Mouse (Mus musculus) heart, embryonic 11.5 days (tissue): Measurements from ENCODE around the gene Polr2f. TPM values are rescaled to one million over a fixed set of nuclear protein-coding genes. Genes with fewer than 3 reads are reported as not detected.

Experiments
- ATAC-seq: fragments of 200-750 bp; cut with Nextera tagmentation; replicated peaks from 2 replicates; pipeline ENCODE4 v1.8.0; 2017; ENCODE audit warnings: moderate library complexity; ENCODE audit not compliant: insufficient number of reproducible peaks, low FRiP score, low TSS enrichment
- H3K27ac ChIP-seq: fragments of 300-500 bp; sonication (generic); 2 replicates; pipeline ENCODE4 v1.5.1; 2014; ENCODE audit warnings: mild to moderate bottlenecking, low read depth, low read length
- H3K27me3 ChIP-seq: fragments of 300-500 bp; sonication (generic); 2 replicates; pipeline ENCODE4 v1.6.1; 2014; ENCODE audit warnings: mild to moderate bottlenecking, low read length, mixed read lengths; ENCODE audit not compliant: control insufficient read depth, insufficient read depth
- H3K36me3 ChIP-seq: fragments of 300-500 bp; sonication (generic); 2 replicates; pipeline ENCODE4 v1.6.1; 2014; ENCODE audit warnings: mild to moderate bottlenecking, low read length, moderate library complexity, mixed read lengths; ENCODE audit not compliant: control insufficient read depth, insufficient read depth
- H3K4me1 ChIP-seq: fragments of 300-500 bp; sonication (generic); 2 replicates; pipeline ENCODE4 v1.6.1; 2014; ENCODE audit warnings: low read length; ENCODE audit not compliant: control insufficient read depth, insufficient read depth
- H3K4me2 ChIP-seq: fragments of 300-500 bp; sonication (generic); 2 replicates; pipeline ENCODE4 v1.6.1; 2014; ENCODE audit warnings: mild to moderate bottlenecking, moderate library complexity
- H3K4me3 ChIP-seq: fragments of 300-500 bp; sonication (generic); 2 replicates; pipeline ENCODE4 v1.5.1; 2014; ENCODE audit warnings: low read depth, low read length
- H3K9ac ChIP-seq: fragments of 300-500 bp; sonication (generic); 2 replicates; pipeline ENCODE4 v1.6.1; 2014; ENCODE audit warnings: mild to moderate bottlenecking, low read depth, low read length, moderate library complexity
- H3K9me3 ChIP-seq: fragments of 300-500 bp; sonication (generic); replicated peaks from 2 replicates; pipeline ENCODE4 v1.6.1; 2016; ENCODE audit warnings: low read length; ENCODE audit not compliant: control insufficient read depth
- WGBS: fragments of 180-500 bp; shearing (Covaris S2); extraction: QIAGEN DNeasy Blood & Tissue Kit; methylation state at CpG from one replicate; pipeline ENCODE4 v1.1.7; 2014; ENCODE audit not compliant: insufficient replicate concordance; 5-methylcytosine and 5-hydroxymethylcytosine counted together
- polyA plus RNA-seq: library from polyadenylated mRNA; unstranded; fragments of >200 nt; fragmentation: Nextera tagmentation; extraction: Ambion mirVana; gene quantifications from 2 replicates; pipeline ENCODE4 v1.2.1, GENCODE M21; 2014

The Polr2f gene
- polyA plus RNA-seq, 1 experiment from 2014 or later: 297 TPM

DNA sequence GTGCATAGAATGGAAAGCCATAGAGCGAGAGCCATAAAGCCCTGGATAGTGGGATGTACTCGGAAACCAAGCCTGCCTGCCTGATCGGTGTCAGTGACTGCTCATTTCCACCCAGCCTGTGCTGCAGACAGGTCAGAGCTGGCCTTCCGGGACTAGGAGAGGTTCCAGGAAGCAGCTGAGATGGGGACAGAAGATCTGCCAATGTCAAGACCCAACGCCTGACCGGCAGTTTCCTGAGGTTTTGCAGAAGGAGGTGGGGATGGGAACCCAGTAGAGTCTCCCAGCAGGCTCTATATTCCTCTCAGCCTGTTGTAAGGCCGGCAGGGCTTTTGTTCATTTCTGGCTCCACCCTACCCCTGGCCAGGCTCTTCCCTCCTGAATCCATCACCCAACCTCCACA, 41.9 kb upstream of the Polr2f start:
- Histone ChIP-seq H3K36me3 (peaks cover 5% of the 10 kb centered on the region; the same call in 1 of the 2 replicates), H3K9ac (peak overlapping the region; percentile 58), H3K9me3 (no peaks in the 10 kb centered on the region), H3K4me3 (no peak overlapping the region), H3K27ac (peak overlapping the region; percentile 96), H3K4me2 (peak overlapping the region; percentile 11; the same call in 1 of the 2 replicates), H3K4me1 (peaks cover 60% of the 10 kb centered on the region), H3K27me3 (no peaks in the 10 kb centered on the region)
- ATAC-seq: no peak
- WGBS: 38% methylated on average over 7 of the region's 7 CpGs

DNA sequence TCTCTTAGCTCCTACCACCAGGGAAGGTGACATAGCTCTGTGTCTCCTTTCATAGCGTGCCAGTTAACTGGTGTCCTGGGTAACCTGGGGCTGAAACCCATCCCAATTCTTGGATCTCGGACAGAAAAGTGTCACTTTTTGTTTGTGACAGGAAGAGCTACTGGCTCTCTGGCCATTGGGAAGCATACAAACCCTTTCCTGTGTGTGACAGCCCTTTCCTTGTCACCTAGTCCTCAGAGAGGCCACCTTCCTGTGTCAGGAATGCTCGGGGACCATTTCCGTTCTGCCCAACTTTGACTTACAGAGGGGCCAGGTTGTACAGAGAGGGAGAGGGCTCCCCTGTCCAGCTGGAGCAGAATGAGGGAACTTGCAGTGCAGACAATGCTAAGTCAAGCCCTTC, 41.4 kb upstream of the Polr2f start:
- peak overlapping the region; percentile 96 for H3K27ac ChIP-seq
- no peak overlapping the region for H3K4me3 ChIP-seq
- H3K36me3 ChIP-seq: peaks cover 1% of the 10 kb centered on the region; the same call in 1 of the 2 replicates
- WGBS: 41% methylated on average over 4 of the region's 4 CpGs
- no peaks in the 10 kb centered on the region for H3K27me3 ChIP-seq
- peaks cover 60% of the 10 kb centered on the region for H3K4me1 ChIP-seq
- H3K9me3 ChIP-seq: no peaks in the 10 kb centered on the region
- H3K9ac ChIP-seq: no peak overlapping the region
- no peak for ATAC-seq
- 0 out of 2 replicates have a peak overlapping the region, but pooled peaks have one; percentile 11 for H3K4me2 ChIP-seq

DNA sequence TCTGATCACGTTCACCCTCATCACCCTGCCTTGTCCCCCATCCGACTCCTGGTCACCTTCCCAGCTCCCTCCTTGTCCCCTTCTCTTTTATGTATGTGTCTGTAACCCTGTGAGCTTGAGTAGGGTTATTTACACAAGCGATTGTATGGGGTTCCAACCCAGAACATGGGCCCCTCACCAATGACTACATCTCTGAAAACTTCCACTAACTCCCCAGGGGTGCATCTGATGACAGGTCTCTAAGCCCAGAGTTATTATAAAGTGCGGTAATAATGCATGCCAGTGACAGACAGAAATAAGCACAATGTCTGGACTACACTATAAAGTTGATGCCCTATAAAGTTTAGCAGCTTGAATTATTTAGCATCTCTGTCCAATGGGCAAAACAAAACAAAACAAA, 40.4 kb upstream of the Polr2f start:
- H3K4me1 ChIP-seq: peaks cover 60% of the 10 kb centered on the region
- no peaks in the 10 kb centered on the region for H3K27me3 ChIP-seq
- no peak for ATAC-seq
- 68% methylated on average over 4 of the region's 4 CpGs for WGBS
- H3K9me3 ChIP-seq: no peaks in the 10 kb centered on the region
- H3K4me2 ChIP-seq: no peak overlapping the region
- H3K36me3 ChIP-seq: no peaks in the 10 kb centered on the region
- 0 out of 2 replicates have a peak overlapping the region, but pooled peaks have one; percentile 96 for H3K27ac ChIP-seq
- no peak overlapping the region for H3K4me3 ChIP-seq
- H3K9ac ChIP-seq: no peak overlapping the region

DNA sequence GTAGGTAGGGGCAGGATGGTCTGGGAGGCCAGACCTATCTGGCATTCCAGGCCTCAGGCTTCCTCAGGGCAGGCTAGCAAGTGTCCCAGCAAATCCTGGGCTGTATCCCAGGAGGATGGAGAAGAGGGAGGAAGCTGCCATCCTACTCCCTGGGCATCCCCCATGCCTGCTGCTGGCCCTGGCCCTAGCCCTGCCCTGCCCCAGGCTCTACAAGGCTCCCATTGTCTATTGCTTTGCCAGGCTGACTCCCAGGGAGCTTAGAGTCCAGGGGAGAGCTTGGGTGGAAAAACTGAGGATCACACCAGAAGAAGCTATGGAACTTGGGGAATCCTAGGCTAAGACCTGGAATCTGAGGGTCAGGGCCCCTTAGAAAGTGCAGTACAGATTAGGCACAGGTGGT, 39.3 kb upstream of the Polr2f start:
- H3K4me1 ChIP-seq: peaks cover 53% of the 10 kb centered on the region
- H3K27me3 ChIP-seq: no peaks in the 10 kb centered on the region
- peak overlapping the region; percentile 25; the same call in 1 of the 2 replicates for H3K27ac ChIP-seq
- ATAC-seq: no peak
- H3K4me2 ChIP-seq: no peak overlapping the region
- no peaks in the 10 kb centered on the region for H3K36me3 ChIP-seq
- H3K4me3 ChIP-seq: no peak overlapping the region
- peak overlapping the region; percentile 50; the same call in 1 of the 2 replicates for H3K9ac ChIP-seq
- no peaks in the 10 kb centered on the region for H3K9me3 ChIP-seq

DNA sequence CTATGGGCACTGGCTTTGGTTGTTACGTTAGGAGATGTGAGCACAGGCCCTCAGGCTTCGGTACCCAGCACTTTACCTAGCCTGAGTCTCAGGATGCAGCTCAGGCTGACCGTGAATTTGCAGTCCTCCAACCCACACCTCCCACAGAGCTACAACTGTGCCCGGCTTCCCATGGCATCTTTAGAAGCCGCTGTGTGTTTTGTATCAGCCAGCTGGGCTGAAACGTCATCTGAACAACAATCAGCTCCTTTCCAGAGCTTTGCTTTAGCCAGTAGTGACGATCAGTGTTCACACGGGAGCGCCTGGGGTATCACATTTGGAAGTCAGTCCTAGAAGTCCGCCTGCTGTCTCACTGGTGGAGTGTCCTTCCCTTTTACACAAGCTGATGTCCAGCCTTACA, 37.5 kb upstream of the Polr2f start:
- Histone ChIP-seq H3K9me3 (no peaks in the 10 kb centered on the region), H3K4me2 (no peak overlapping the region), H3K4me1 (peaks cover 41% of the 10 kb centered on the region), H3K4me3 (no peak overlapping the region), H3K27me3 (no peaks in the 10 kb centered on the region), H3K27ac (no peak overlapping the region), H3K36me3 (no peaks in the 10 kb centered on the region), H3K9ac (no peak overlapping the region)
- no peak for ATAC-seq
- WGBS: 65% methylated on average over 10 of the region's 10 CpGs

DNA sequence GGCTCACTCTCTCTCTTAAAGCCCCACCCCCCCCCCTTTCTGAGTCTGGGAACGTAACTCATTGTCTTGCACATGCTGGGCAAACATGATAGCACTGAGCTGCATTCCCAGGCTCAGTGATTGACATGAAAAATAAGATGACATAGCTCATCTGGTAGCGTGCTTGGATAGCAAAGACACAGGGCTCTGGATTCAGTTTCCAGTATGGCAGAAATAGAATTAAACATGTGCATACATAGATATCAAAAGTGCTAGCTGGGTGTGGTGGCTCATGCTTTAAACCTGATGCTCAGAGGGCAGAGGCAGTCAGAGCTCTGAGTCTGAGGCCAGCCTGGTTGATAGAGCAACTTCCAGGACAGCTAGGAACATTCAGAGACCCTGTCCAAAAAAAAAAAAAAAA, 35.0 kb upstream of the Polr2f start:
- peaks cover 31% of the 10 kb centered on the region for H3K4me1 ChIP-seq
- H3K4me3 ChIP-seq: no peak overlapping the region
- no peak overlapping the region for H3K27ac ChIP-seq
- WGBS: 44% methylated on average over 2 of the region's 2 CpGs
- no peak overlapping the region for H3K9ac ChIP-seq
- no peaks in the 10 kb centered on the region for H3K9me3 ChIP-seq
- H3K36me3 ChIP-seq: no peaks in the 10 kb centered on the region
- no peak overlapping the region for H3K4me2 ChIP-seq
- H3K27me3 ChIP-seq: no peaks in the 10 kb centered on the region
- no peak for ATAC-seq

DNA sequence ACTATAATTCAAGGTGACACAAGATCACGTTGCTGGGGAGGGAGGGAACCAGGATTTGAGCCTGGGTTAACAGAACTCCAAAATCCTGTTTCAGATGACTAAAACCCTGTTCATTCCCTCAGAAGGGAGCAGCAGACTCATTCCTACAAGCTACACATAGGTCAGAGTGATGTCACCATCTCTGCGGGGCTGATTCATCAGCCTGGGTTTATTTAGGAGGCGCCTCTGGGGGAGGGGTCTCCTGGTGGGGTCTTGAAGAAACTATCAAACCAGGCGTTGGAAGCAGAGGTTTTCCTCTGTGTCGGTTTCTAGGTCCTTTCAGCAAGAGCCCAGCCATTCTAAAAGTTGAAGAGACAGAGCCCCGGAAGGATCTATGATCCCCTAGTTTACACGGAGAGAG, 32.8 kb upstream of the Polr2f start:
- Histone ChIP-seq H3K4me3 (peak overlapping the region; percentile 63), H3K4me1 (peaks cover 29% of the 10 kb centered on the region), H3K9ac (peak overlapping the region; percentile 90), H3K27ac (peak overlapping the region; percentile 87), H3K36me3 (no peaks in the 10 kb centered on the region), H3K27me3 (no peaks in the 10 kb centered on the region), H3K9me3 (no peaks in the 10 kb centered on the region), H3K4me2 (peak overlapping the region; percentile 91)
- WGBS: 17% methylated on average over 7 of the region's 7 CpGs
- ATAC-seq: no peak

DNA sequence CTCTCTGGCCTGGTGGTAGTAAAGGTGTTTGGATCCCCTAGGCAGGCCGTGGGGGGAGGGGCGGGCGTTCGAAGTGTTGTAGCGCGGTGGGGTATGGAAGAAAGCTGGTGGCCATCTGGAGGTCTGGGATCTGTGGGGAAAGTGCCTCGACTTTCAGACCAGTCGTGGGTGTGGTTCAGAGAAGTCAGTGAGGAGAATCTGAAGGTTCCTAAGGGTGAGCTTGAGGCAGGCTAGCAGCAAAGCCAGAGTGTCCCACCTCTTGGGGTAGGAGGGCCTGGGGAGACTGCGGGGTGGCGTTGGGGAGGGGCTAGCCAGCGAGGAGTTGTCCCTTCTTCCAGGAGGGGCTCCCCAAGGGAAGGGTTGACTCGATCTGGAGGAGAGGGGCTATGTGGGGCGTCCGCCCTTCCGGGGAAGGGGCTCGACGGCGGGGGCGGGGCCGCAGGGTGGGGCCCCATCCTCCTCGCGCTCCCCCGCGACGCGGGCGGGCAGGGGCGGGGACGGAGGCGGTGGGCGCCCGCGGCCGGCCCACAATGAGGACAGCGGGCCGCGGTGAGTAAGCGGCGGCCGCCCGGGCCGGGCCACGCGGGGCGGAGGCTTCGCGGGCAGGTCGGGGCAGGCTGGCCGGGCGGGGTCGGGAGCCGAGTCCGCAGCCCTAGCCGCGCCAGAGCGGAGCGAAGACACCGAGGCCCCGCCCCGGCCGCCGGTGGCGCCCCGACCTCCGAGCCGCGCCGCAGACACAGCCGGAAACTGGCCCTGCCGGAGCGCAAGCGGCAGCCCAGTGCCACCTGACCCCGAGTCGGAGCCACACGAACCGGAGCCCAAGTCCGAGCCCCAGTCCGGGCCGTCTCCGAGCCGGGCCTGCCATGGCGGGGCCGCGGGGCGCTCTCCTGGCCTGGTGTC, 32.1 kb upstream of the Polr2f start, which contains the start of gene Micall1:
Gene Micall1, plus strand, starts transcription at position 478 of the 900 bp plus-strand sequence.
- peak; percentile 69 for ATAC-seq
- WGBS: under 1% methylated on average over 68 of the region's 85 CpGs
- H3K9me3 ChIP-seq: no peaks in the 10 kb centered on the region
- peak within 1 kb of the TSS; percentile 63 for H3K4me3 ChIP-seq
- H3K4me1 ChIP-seq: peaks cover 29% of the 10 kb centered on the region
- peak within 1 kb of the TSS; percentile 90 for H3K9ac ChIP-seq
- peak within 1 kb of the TSS; percentile 87 for H3K27ac ChIP-seq
- H3K27me3 ChIP-seq: no peaks in the 10 kb centered on the region
- peak within 1 kb of the TSS; percentile 91 for H3K4me2 ChIP-seq
- H3K36me3 ChIP-seq: no peaks in the 10 kb centered on the region
